Comparison of ENCODE assay signal across 35 mouse cellular contexts in the genomic region with DNA sequence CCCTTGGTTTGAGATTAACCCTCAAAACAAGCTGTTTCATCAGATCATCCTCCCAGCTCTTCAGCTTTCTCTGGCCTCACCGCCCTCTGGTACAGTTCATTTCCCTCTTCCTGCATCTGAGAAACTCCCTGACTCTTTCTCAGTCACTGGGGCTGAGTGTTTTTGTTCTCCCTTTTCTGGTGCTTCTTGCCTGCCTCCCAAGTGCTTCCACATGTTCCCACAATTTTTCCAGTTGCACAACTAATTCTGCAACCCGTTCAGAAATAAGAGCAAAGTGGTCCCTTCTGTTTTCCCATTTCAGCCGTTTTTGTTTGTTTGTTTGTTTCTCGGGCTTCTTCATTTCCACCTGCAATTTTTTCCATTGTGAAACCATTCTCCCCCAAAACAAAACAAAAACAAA.
"Had no signal": no experiment of that assay in that cellular context is flagged by ENCODE, and none has a peak within 500 bp of the region (broad histone marks: within the 10 kb centered on the region; RNA-seq: fewer than 3 reads in every experiment).

No protein-coding gene starts in this region.

- H3K4me3 ChIP-seq: heart, embryonic 10.5 days; heart, embryonic 12.5 days; heart, embryonic 13.5 days; heart, embryonic 15.5 days; hindbrain, embryonic 10.5 days; hindbrain, embryonic 12.5 days; hindbrain, embryonic 13.5 days; hindbrain, embryonic 15.5 days; intestine, embryonic 15.5 days; kidney, embryonic 15.5 days; layer of hippocampus, adult 2 months had no signal

- H3K27ac ChIP-seq: heart, embryonic 10.5 days; heart, embryonic 13.5 days; heart, embryonic 15.5 days; hindbrain, embryonic 10.5 days; hindbrain, embryonic 12.5 days; hindbrain, embryonic 13.5 days; hindbrain, embryonic 14.5 days; hindbrain, embryonic 15.5 days; hindbrain, postnatal 0 days; intestine, embryonic 15.5 days; kidney, embryonic 15.5 days; kidney, postnatal 0 days; layer of hippocampus, adult 2 months had no signal

- H3K36me3 ChIP-seq: heart, embryonic 10.5 days; heart, embryonic 12.5 days; heart, embryonic 15.5 days; hindbrain, embryonic 10.5 days; hindbrain, embryonic 12.5 days; hindbrain, embryonic 13.5 days; hindbrain, embryonic 15.5 days; intestine, embryonic 15.5 days had no signal

- H3K4me1 ChIP-seq: heart, embryonic 10.5 days; heart, embryonic 12.5 days; heart, embryonic 13.5 days; heart, embryonic 15.5 days; hindbrain, embryonic 10.5 days; hindbrain, embryonic 12.5 days; hindbrain, embryonic 13.5 days; hindbrain, embryonic 15.5 days; intestine, embryonic 15.5 days; kidney, embryonic 15.5 days had no signal

- H3K9ac ChIP-seq: heart, embryonic 12.5 days; heart, embryonic 13.5 days; heart, embryonic 15.5 days; hindbrain, embryonic 12.5 days; hindbrain, embryonic 13.5 days; hindbrain, embryonic 14.5 days; hindbrain, embryonic 15.5 days; intestine, embryonic 15.5 days; kidney, embryonic 15.5 days had no signal

- ATAC-seq: hindbrain, embryonic 16.5 days; hindbrain, postnatal 0 days; inflammation-experienced regulatory T-cells, adult 6 months; intestine, embryonic 15.5 days; intestine, embryonic 16.5 days; intestine, postnatal 0 days had no signal

- H3K9me3 ChIP-seq: heart, embryonic 10.5 days; heart, embryonic 15.5 days; hindbrain, embryonic 10.5 days; hindbrain, embryonic 12.5 days; hindbrain, embryonic 13.5 days; hindbrain, embryonic 15.5 days; intestine, embryonic 15.5 days; kidney, embryonic 15.5 days had no signal

- DNase-seq: heart, postnatal 10 days; heart, postnatal 14 days; heart, postnatal 36 days; heart, postnatal 4 days; kidney, adult 11 months; kidney, adult 18-20 months; kidney, adult 2 months; kidney, adult 8-10 months; kidney, adult 9 months; kidney, postnatal 10 days; kidney, postnatal 14 days; kidney, postnatal 25 days; kidney, postnatal 36 days; kidney, postnatal 4 days; layer of hippocampus, adult 9-11 months; layer of hippocampus, postnatal 36 days had no signal

- H3K4me2 ChIP-seq: heart, embryonic 11.5 days; heart, embryonic 12.5 days; heart, embryonic 13.5 days; heart, embryonic 15.5 days; hindbrain, embryonic 12.5 days; hindbrain, embryonic 13.5 days; hindbrain, embryonic 14.5 days; hindbrain, embryonic 15.5 days; intestine, embryonic 15.5 days; kidney, embryonic 15.5 days had no signal

- H3K27me3 ChIP-seq: heart, embryonic 12.5 days; heart, embryonic 13.5 days; heart, embryonic 15.5 days; hindbrain, embryonic 12.5 days; hindbrain, embryonic 13.5 days; hindbrain, embryonic 15.5 days; intestine, embryonic 15.5 days; kidney, embryonic 15.5 days had no signal
